Mouse (Mus musculus): ENCODE measurements around the gene Reg4.

The Reg4 gene

DNA sequence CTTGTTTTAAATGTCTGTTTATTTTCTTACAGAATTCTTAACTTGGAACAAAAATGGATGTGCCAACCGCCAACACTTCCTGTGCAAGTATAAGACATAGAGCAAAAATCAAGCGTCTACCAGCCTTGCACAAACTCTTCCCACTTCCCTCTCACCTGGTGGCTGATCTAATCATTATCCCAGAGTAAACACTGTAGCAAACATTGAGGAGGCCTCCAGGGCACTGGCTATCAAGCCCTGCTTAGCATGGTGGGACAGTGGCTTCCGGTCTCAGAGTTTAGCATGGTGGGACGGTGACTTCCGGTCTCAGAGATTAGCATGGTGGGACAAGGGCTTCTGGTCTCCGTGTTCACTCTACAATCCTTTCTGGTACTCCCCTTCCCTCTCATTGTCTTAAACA, 14.3 kb downstream of the Reg4 start:
- no peak for DNase-seq (ENCODE audit: low spot score in 2 of 2)

GRCm38 (mm10) chr3:98237240-98237639, 15.3 kb downstream of the Reg4 start:
- DNase-seq (ENCODE audit: low spot score in 2 of 2) = no peak

DNA sequence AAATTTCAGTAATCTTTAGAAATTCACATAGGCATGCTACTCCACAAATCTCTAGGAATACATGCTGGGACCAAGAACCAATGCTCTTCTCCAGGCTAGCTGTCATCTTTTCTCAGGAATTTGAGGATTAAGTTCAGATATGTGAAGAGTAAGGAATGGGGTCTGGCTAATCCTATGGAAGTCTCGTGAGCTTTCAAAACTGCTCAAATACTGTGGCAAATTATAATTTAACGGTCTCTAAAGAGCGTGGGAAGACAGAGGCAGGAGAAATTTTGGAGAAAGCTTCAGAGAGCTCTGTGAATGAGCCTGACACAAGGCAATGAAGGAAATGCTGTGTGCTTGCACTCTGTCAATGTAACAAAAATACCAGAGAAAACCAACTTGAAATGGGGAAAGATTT, 16.2 kb downstream of the Reg4 start:
- no peak for DNase-seq (ENCODE audit: low spot score in 2 of 2)

- no peak for DNase-seq (ENCODE audit: low spot score in 2 of 2)
Observed at GRCm38 (mm10) chr3:98242051-98242450, 20.1 kb downstream of the Reg4 start.

DNA sequence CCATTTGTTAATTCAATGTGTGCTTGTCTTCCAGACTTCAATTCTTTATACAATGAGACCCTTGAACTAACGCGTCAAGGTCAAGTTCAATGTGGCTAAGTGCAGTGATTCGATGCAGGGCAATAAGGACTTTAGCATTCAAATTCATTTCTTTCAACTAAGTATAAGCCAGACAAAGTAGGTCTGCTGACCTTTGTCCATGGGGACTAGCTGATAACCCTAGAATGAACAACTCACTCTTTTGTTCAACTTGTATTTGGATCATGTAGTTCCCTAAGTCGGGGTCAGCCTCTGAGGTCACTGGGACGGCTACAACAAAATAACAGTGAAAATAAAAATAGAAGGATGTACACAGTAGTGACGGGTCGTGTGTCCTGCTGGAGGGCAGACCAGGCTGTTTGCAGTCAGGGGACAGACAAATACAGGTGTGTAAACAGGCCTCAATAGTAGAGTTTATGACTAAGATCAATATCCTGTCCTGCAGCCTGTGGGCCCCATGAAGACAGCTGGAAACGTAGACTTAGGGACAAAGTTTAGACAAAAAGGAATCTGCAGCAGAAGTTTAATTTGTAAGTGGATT, 20.6 kb downstream of the Reg4 start:
- no peak for DNase-seq (ENCODE audit: low spot score in 2 of 2)

GRCm38 (mm10) chr3:98245892-98246291, 23.9 kb downstream of the Reg4 start:
- no peak for DNase-seq (ENCODE audit: low spot score in 2 of 2)

DNA sequence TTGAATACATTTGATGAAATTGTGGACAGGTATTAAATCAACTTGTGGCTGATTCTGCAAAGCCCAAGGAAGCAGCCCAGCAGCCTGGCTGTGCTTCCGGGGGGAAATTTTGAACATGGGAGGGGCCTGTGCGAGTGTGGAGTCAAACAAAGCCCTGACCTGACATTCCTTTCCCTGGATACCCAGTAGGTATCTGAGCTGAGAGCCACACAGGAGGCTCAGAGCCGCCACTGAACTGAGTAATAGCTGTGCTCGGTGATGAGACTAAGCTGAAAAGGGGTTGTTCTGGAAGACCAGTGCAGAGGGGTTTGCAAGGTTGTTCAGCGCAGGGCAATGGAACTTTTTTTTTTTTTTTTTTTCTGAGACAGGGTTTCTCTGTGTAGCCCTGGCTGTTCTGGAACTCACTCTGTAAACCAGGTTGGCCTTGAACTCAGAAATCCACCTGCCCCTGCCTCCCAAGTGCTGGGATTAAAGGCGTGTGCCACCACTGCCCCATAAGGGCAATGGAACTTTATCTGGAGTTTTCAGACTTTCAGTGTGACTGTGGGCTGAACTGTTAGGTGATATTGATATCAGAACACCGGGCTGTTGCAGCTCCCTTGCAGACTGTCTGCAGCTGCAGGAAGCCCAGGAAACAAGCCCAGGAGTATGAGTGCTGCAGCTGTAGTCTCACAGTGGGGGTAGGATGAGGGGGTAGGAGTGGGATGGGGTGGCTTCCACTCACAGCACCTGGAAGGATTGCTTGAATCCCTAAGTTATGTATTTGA, 25.2 kb downstream of the Reg4 start:
- no peak for DNase-seq (ENCODE audit: low spot score in 2 of 2)

- no peak for DNase-seq (ENCODE audit: low spot score in 2 of 2)
Observed at GRCm38 (mm10) chr3:98249378-98249777, 27.4 kb downstream of the Reg4 start.

DNA sequence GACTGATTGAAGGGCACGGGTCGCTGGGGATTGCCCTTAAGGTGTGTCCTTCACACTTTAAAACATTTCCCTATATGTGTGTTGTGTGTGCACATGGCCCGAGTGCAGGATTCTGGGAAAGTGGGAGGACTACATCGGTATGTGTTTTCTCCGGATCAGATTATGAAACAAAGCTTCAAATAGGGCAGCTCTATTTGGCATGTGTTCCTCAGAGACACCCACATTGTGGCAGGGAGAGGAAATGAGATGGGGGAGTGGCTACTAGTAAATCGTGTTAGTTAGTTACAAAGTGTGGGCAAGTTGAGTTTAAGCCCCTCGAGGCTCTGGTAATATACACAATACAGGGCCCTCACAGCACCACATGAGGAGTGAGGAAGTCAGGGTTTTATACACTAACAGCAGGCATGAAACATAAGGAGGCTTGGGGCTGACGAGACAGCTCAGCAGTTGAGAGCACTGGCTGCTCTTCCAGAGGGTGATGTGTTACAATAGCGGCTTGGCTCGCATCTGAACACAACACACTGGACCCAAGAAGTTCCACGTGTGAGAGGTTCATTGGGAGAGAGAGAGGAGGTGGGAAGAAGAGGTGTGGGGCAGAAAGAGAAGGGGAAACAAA, 28.0 kb downstream of the Reg4 start:
- DNase-seq (ENCODE audit: low spot score in 2 of 2) = no peak

DNA sequence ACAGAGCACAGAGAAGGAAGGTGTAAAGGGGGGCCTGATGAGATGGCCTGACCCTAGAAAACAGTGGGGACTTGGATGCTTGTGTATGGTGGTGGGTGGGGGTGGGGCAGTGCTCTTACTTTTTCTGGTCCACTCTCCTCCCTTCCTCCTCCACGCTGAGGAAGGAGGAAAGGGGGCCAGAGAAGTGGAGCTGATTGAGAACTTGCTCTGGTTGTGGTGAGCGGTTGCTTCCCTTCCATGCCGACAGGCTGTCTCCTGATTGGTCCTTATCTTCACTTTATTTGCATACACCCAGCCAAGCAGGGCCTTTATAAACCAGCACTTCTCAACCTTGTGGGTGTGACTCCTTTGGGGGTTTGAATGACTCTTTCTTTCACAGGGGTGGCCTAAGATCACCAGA, 32.1 kb downstream of the Reg4 start:
- no peak for DNase-seq (ENCODE audit: low spot score in 2 of 2)

- no peak for DNase-seq (ENCODE audit: low spot score in 2 of 2)
Observed at GRCm38 (mm10) chr3:98254656-98255583, 33.0 kb downstream of the Reg4 start.

- DNase-seq (ENCODE audit: low spot score in 2 of 2) = no peak
Observed at GRCm38 (mm10) chr3:98258723-98259122, 36.8 kb downstream of the Reg4 start.

GRCm38 (mm10) chr3:98259271-98259751, 37.4 kb downstream of the Reg4 start:
- DNase-seq (ENCODE audit: low spot score in 2 of 2) = peak in 1 of 2 experiments; percentile 61

DNA sequence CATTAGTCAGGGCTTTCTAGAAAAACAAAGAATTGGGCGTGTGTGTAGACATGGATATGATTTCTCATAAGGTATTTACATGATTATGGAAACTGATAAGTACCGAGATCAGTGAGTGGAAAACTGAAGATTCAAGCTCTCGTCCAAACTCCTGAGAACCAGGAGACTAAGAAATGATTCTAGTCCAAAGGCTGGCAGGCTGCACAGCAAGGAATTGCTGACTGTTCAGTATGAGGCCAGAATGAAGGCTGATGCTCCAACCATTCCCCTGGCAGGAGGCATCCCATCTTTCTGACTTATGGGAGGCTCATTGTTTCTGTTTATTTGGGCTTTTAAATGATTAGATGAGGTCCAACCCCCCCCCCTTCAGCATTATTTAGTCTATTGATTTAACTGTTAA, 38.6 kb downstream of the Reg4 start:
- no peak for DNase-seq (ENCODE audit: low spot score in 2 of 2)

DNA sequence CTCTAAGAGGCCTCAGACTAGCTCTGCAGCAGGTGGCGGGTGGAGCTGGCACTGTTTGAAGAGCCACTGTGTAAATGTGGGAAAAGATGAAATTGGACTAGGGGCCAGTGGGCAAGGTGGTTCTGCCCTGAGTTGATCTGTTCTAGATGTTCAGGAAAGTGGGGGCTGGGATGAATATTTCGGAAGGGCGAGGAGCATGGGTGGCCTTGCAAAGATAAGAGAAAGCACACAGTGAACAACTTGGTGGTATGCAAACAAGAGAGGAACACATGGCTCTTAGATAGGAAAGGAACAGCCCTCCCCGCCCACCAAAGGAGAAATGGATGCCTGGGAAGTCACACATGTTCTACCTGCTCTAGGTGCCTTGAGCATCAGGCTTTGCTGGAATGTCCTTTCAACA, 39.5 kb downstream of the Reg4 start:
- DNase-seq (ENCODE audit: low spot score in 2 of 2) = no peak

- DNase-seq (ENCODE audit: low spot score in 2 of 2) = no peak
Observed at GRCm38 (mm10) chr3:98262133-98262532, 40.2 kb downstream of the Reg4 start.

DNA sequence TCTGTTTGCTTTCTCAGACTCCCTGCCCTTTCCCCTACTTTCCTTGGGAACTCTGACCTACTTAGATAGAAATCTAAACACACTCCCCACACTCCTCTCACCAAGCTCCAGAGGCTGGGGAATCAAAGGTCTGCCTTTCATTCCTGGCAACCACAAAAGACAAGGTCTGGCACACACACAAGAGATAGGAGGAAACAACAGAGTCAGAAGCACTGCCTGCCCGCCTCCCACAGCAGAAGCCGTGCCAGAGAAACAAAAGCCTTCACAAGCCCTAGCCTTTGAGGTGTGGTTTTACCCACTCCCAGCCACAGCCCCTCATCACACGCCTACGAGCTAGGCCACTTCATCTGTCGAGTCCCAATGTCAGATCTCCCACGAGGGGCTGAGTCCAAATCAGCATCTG, 45.3 kb downstream of the Reg4 start:
- DNase-seq (ENCODE audit: low spot score in 2 of 2) = peak in 1 of 2 experiments; percentile 46

DNA sequence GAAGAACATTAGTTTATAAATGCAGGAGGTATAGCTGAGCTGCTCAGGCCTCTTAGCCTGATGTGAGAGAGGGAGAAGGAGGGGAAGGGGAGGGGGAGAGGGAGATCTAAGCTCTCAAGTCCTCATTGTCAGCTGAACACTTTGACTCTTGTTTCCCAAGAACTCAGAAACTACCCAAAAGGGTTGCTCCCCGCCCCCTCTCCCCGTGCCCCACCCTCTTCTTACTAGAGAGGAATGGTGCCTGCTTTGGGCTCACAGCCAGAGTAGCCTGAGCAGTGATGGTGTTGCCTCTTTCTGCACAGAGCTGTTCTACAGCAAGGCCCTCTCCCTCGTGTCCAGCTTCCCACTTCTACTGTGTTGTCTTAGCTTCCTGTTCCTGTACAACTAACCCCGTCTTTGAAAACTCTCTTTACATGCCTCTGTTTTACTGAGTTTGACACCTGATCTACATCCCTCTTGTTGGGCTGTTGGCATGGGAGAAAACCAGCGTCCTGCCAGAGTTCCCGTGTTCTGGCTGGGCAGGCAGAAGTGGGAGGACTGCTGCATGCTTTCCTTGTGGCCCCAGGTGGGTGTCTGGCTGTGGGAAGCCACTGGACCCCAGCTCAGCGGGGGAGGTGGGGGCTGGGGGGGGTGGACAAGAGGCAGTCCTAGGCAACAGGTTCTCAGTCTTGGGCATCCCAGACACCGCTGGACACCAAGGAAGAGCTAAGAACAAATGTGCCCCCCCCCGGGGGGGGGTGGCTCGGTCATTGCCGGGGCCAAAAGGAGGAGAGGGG, 51.9 kb downstream of the Reg4 start:
- no peak for DNase-seq (ENCODE audit: low spot score in 2 of 2)

GRCm38 (mm10) chr3:98279682-98280081, 57.7 kb downstream of the Reg4 start:
- DNase-seq (ENCODE audit: low spot score in 2 of 2) = no peak

GRCm38 (mm10) chr3:98280204-98280932, 58.4 kb downstream of the Reg4 start, which contains the start of gene Hmgcs2:
TSS of gene Hmgcs2 (plus strand) at chr3:98280435.
- DNase-seq (ENCODE audit: low spot score in 2 of 2) = peak in 1 of 2 experiments; percentile 76
